Comparison of ENCODE assay signal across 8 mouse cellular contexts in the genomic region with DNA sequence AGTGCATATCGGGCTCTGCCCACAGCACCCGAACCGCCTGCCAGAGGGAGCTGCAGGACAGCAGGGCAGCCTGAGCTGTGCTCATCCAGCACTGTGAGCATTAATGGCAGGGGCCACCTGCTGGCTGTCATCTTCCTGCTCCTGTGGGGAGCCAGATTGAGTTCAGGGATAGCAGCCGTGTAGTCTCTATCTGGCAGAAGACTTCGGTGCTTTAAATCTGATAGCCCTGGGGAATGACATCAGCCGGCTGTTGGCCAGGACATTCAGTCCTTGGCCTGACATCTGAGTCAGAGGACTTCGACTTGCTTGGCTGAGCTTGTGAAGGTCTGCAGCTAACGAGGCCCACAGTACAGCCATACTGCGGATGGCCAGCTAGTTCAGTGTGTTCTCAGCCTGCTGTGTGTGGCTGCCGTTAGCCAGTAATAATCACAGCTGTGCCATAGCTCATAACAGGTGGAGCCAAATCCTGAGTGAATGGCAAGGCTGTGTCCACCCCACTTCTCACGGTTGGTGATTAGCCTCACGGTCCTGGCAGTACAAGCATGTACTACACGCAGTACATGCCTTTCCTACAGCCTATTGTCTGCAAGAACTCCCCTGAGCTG. TPM values are rescaled to one million over a fixed set of nuclear protein-coding genes. Genes with fewer than 3 reads are reported as not detected.
DNase-seq lines count a peak whose midpoint lies in the region; ATAC-seq and TF ChIP-seq lines count a peak whose summit lies in the region.

No protein-coding gene starts in this region.

- no peaks in the 10 kb centered on the region for H3K9me3 ChIP-seq in forebrain, embryonic 13.5 days (replicated peaks)
- H3K9me3 ChIP-seq in limb, embryonic 10.5 days (replicated peaks): no peaks in the 10 kb centered on the region
- H3K9me3 ChIP-seq in midbrain, embryonic 12.5 days: no peaks in the 10 kb centered on the region

- no peak overlapping the region for H3K27ac ChIP-seq in forebrain, embryonic 13.5 days
- peak overlapping the region; percentile 67 for H3K27ac ChIP-seq in limb, embryonic 10.5 days
- H3K27ac ChIP-seq in midbrain, embryonic 12.5 days (replicated peaks): peak overlapping the region; percentile 63

- H3K4me1 ChIP-seq in forebrain, embryonic 13.5 days: peaks cover 4% of the 10 kb centered on the region; the same call in 1 of the 2 replicates
- peaks cover 12% of the 10 kb centered on the region for H3K4me1 ChIP-seq in limb, embryonic 10.5 days
- peaks cover 7% of the 10 kb centered on the region; the same call in 1 of the 2 replicates for H3K4me1 ChIP-seq in midbrain, embryonic 12.5 days

- peak; percentile 86 for DNase-seq in Muller cell, postnatal 12 days (ENCODE audit: inconsistent ontology term)
- DNase-seq in brain, embryonic 14.5 days (ENCODE audit: low read depth): peak; percentile 69
- peak; percentile 83 to 87 for DNase-seq in heart, postnatal 36 days
- no peak for DNase-seq in limb, embryonic 10.5 days (ENCODE audit: low spot score)
- peak; percentile 68 to 87 for DNase-seq in urinary bladder, postnatal 4 days (ENCODE audit: low spot score in 2 of 2)
- DNase-seq in T-cell, adult 2 months (ENCODE audit: low spot score): no peak

- WGBS in forebrain, embryonic 13.5 days: 39% methylated on average over 13 of the region's 13 CpGs
- WGBS in limb, embryonic 10.5 days: 56% methylated on average over 13 of the region's 13 CpGs
- 47% methylated on average over 13 of the region's 13 CpGs for WGBS in midbrain, embryonic 12.5 days

- no peak overlapping the region for H3K4me2 ChIP-seq in forebrain, embryonic 13.5 days
- H3K4me2 ChIP-seq in midbrain, embryonic 12.5 days (replicated peaks): no peak overlapping the region

- peak; percentile 70; the same call in 1 of the 2 replicates for ATAC-seq in forebrain, embryonic 13.5 days
- peak; percentile 70 for ATAC-seq in midbrain, embryonic 12.5 days (ENCODE audit: low FRiP score, low read depth)

- H3K9ac ChIP-seq in forebrain, embryonic 13.5 days: no peak overlapping the region; the same call in 1 of the 2 replicates
- no peak overlapping the region for H3K9ac ChIP-seq in midbrain, embryonic 12.5 days (replicated peaks)

- no peaks in the 10 kb centered on the region for H3K36me3 ChIP-seq in forebrain, embryonic 13.5 days (ENCODE audit: poor library complexity, severe bottlenecking)
- H3K36me3 ChIP-seq in limb, embryonic 10.5 days: no peaks in the 10 kb centered on the region
- no peaks in the 10 kb centered on the region for H3K36me3 ChIP-seq in midbrain, embryonic 12.5 days

- no peak overlapping the region for H3K4me3 ChIP-seq in forebrain, embryonic 13.5 days
- no peak overlapping the region for H3K4me3 ChIP-seq in limb, embryonic 10.5 days
- no peak overlapping the region for H3K4me3 ChIP-seq in midbrain, embryonic 12.5 days

- no peaks in the 10 kb centered on the region for H3K27me3 ChIP-seq in forebrain, embryonic 13.5 days
- H3K27me3 ChIP-seq in limb, embryonic 10.5 days (ENCODE audit: low read depth, poor library complexity, severe bottlenecking): no peaks in the 10 kb centered on the region
- H3K27me3 ChIP-seq in midbrain, embryonic 12.5 days: no peaks in the 10 kb centered on the region

- TF ChIP-seq CTCF in brain, embryonic 14.5 days (IDR thresholded peaks at IDR 0.05; ENCODE audit: borderline replicate concordance, extremely low read depth, insufficient read depth, insufficient read length): peak; percentile 31; the same call in 1 of the 2 replicates

- intact Hi-C loops in heart, postnatal 36 days (cut with DNase I): loop anchor here (1.0 to 2.0 kb wide), 2 partner anchors 20 to 129 kb away; no protein-coding TSS in a partner anchor

- no peak for TF ChIP-seq POLR2A in brain, embryonic 14.5 days (IDR thresholded peaks at IDR 0.05; ENCODE audit: borderline replicate concordance, extremely low read depth, insufficient read depth, insufficient read length, poor library complexity, severe bottlenecking)

RNA-seq across cellular contexts. Expression of a gene that starts 35.7 kb away (rescaled TPM):
- 8.7 and 11.4 TPM in 2 replicates for polyA plus RNA-seq in brain, embryonic 14.5 days (2012; rRNA removed)
- 51.5 and 55.5 TPM in 2 replicates for polyA plus RNA-seq in forebrain, embryonic 13.5 days (2015; fragmentation: Nextera tagmentation; extraction: Ambion mirVana)
- 1 to 10 TPM in 1 of 2 experiments, under 1 TPM in 1; 0.81 to 1.8 TPM for total RNA-seq in heart, postnatal 36 days (2021)
- polyA plus RNA-seq in limb, embryonic 10.5 days (2016; fragmentation: Nextera tagmentation; extraction: Ambion mirVana): 101 and 110 TPM in 2 replicates
- polyA plus RNA-seq in midbrain, embryonic 12.5 days (2016; fragmentation: Nextera tagmentation; extraction: Ambion mirVana): 58.1 and 58.5 TPM in 2 replicates

RNA-seq across cellular contexts. Expression of a gene that starts 53.5 kb away (rescaled TPM):
- 11.2 and 13.8 TPM in 2 replicates for polyA plus RNA-seq in brain, embryonic 14.5 days (2012; rRNA removed)
- 6.2 and 7.4 TPM in 2 replicates for polyA plus RNA-seq in forebrain, embryonic 13.5 days (2015; fragmentation: Nextera tagmentation; extraction: Ambion mirVana)
- 1 to 10 TPM; 2.1 to 2.4 TPM for total RNA-seq in heart, postnatal 36 days (2021)
- 5.5 and 6.2 TPM in 2 replicates for polyA plus RNA-seq in limb, embryonic 10.5 days (2016; fragmentation: Nextera tagmentation; extraction: Ambion mirVana)
- polyA plus RNA-seq in midbrain, embryonic 12.5 days (2016; fragmentation: Nextera tagmentation; extraction: Ambion mirVana): 18.7 and 26.2 TPM in 2 replicates

Comparison
In these comparisons a context has a peak if more than half of its experiments do, and no peak if none do; other contexts are left out.
1. DNase-seq: peak in Muller cell, postnatal 12 days (single experiment), brain, embryonic 14.5 days (single experiment), heart, postnatal 36 days (2 of 2) and urinary bladder, postnatal 4 days (2 of 2); none in limb, embryonic 10.5 days (single experiment) and T-cell, adult 2 months (single experiment).